8 mouse cellular contexts compared by ENCODE assay signal in genomic region chr12:98737801-98738350, GRCm38 (mm10). TPM values are rescaled to one million over a fixed set of nuclear protein-coding genes. Genes with fewer than 3 reads are reported as not detected.
DNase-seq lines count a peak whose midpoint lies in the region; ATAC-seq and TF ChIP-seq lines count a peak whose summit lies in the region.

No protein-coding gene starts in this region.

- DNase-seq in kidney, adult 2 months, result peak; percentile 23
- DNase-seq in kidney, adult 9 months, result no peak
- DNase-seq in embryonic facial prominence, embryonic 14.5 days (ENCODE audit: low spot score), result peak; percentile 48
- DNase-seq in hindbrain, postnatal 0 days (ENCODE audit: low spot score), result no peak
- no peak for DNase-seq in thymus, postnatal 25 days
- DNase-seq in right cerebral cortex, adult 18-20 months, result no peak
- no peak for DNase-seq in urinary bladder, postnatal 14 days (ENCODE audit: low spot score)

- peak overlapping the region; percentile 95 for H3K9ac ChIP-seq in embryonic facial prominence, embryonic 14.5 days (ENCODE audit: low read depth, low read length)
- peak overlapping the region; percentile 76; the same call in 1 of the 2 replicates for H3K9ac ChIP-seq in hindbrain, postnatal 0 days (replicated peaks; ENCODE audit: low read length)
- H3K9ac ChIP-seq in midbrain, embryonic 12.5 days (replicated peaks), result peak overlapping the region; percentile 88

- H3K9me3 ChIP-seq in embryonic facial prominence, embryonic 14.5 days (ENCODE audit: control insufficient read depth, low read length), result no peaks in the 10 kb centered on the region
- no peaks in the 10 kb centered on the region for H3K9me3 ChIP-seq in hindbrain, postnatal 0 days (ENCODE audit: low read length)
- no peaks in the 10 kb centered on the region for H3K9me3 ChIP-seq in midbrain, embryonic 12.5 days

- no peak for TF ChIP-seq CTCF in kidney, adult 2 months (conservative IDR thresholded peaks at IDR 0.05; ENCODE audit: insufficient read depth, insufficient read length, low read depth, low read length)
- TF ChIP-seq CTCF in hindbrain, postnatal 0 days (IDR thresholded peaks at IDR 0.05; ENCODE audit: low read depth), result no peak

- no peaks in the 10 kb centered on the region for H3K36me3 ChIP-seq in kidney, adult 2 months (ENCODE audit: control insufficient read depth, insufficient read depth, low read length)
- no peaks in the 10 kb centered on the region for H3K36me3 ChIP-seq in embryonic facial prominence, embryonic 14.5 days (ENCODE audit: control insufficient read depth, insufficient read depth, low read length)
- no peaks in the 10 kb centered on the region for H3K36me3 ChIP-seq in hindbrain, postnatal 0 days (ENCODE audit: insufficient read depth, low read length)
- H3K36me3 ChIP-seq in midbrain, embryonic 12.5 days, result no peaks in the 10 kb centered on the region

- 11% methylated on average over 7 of the region's 7 CpGs for WGBS in kidney, adult 2 months
- WGBS in embryonic facial prominence, embryonic 14.5 days, result 16% methylated on average over 7 of the region's 7 CpGs
- WGBS in hindbrain, postnatal 0 days, result 12% methylated on average over 7 of the region's 7 CpGs
- 13% methylated on average over 7 of the region's 7 CpGs for WGBS in midbrain, embryonic 12.5 days

- peak overlapping the region; percentile 89 for H3K4me2 ChIP-seq in embryonic facial prominence, embryonic 14.5 days (ENCODE audit: low read depth, low read length)
- peak overlapping the region; percentile 96 for H3K4me2 ChIP-seq in hindbrain, postnatal 0 days (ENCODE audit: low read depth, low read length)
- H3K4me2 ChIP-seq in midbrain, embryonic 12.5 days (replicated peaks), result peak overlapping the region; percentile 77

- peaks cover 11% of the 10 kb centered on the region; the same call in 1 of the 2 replicates for H3K4me1 ChIP-seq in kidney, adult 2 months (ENCODE audit: control insufficient read depth, insufficient read depth, low read length)
- H3K4me1 ChIP-seq in embryonic facial prominence, embryonic 14.5 days (ENCODE audit: control insufficient read depth, insufficient read depth, low read length), result peaks cover 9% of the 10 kb centered on the region; the same call in 1 of the 2 replicates
- H3K4me1 ChIP-seq in hindbrain, postnatal 0 days (ENCODE audit: insufficient read depth, low read length), result peaks cover 22% of the 10 kb centered on the region; the same call in 1 of the 2 replicates
- H3K4me1 ChIP-seq in midbrain, embryonic 12.5 days, result peaks cover 30% of the 10 kb centered on the region

- H3K27me3 ChIP-seq in kidney, adult 2 months (replicated peaks; ENCODE audit: control insufficient read depth, insufficient read depth, low read length), result no peaks in the 10 kb centered on the region
- no peaks in the 10 kb centered on the region; the same call in 1 of the 2 replicates for H3K27me3 ChIP-seq in embryonic facial prominence, embryonic 14.5 days (replicated peaks; ENCODE audit: control insufficient read depth, insufficient read depth, low read length)
- no peaks in the 10 kb centered on the region for H3K27me3 ChIP-seq in hindbrain, postnatal 0 days (ENCODE audit: insufficient read depth, low read length)
- H3K27me3 ChIP-seq in midbrain, embryonic 12.5 days, result peaks cover 10% of the 10 kb centered on the region

- TF ChIP-seq POLR2A in kidney, adult 2 months (IDR thresholded peaks at IDR 0.05; ENCODE audit: low read depth, low read length), result no peak

- ATAC-seq in embryonic facial prominence, embryonic 14.5 days (ENCODE audit: low read depth), result peak; percentile 23; the same call in 1 of the 2 replicates
- ATAC-seq in hindbrain, postnatal 0 days, result no peak
- peak; percentile 45; the same call in 1 of the 2 replicates for ATAC-seq in midbrain, embryonic 12.5 days (ENCODE audit: low FRiP score, low read depth)

- peak overlapping the region; percentile 73 for H3K4me3 ChIP-seq in kidney, adult 2 months (ENCODE audit: insufficient read depth, low read depth, low read length)
- peak overlapping the region; percentile 80 for H3K4me3 ChIP-seq in embryonic facial prominence, embryonic 14.5 days (ENCODE audit: low read depth, low read length)
- H3K4me3 ChIP-seq in hindbrain, postnatal 0 days (ENCODE audit: low read length), result peak overlapping the region; percentile 82
- peak overlapping the region; percentile 92 for H3K4me3 ChIP-seq in midbrain, embryonic 12.5 days

- H3K27ac ChIP-seq in kidney, adult 2 months (ENCODE audit: insufficient read depth, low read depth, low read length), result peak overlapping the region; percentile 97
- H3K27ac ChIP-seq in embryonic facial prominence, embryonic 14.5 days (replicated peaks; ENCODE audit: low read depth, low read length), result peak overlapping the region; percentile 88; the same call in 1 of the 2 replicates
- H3K27ac ChIP-seq in hindbrain, postnatal 0 days, result no peak overlapping the region
- H3K27ac ChIP-seq in midbrain, embryonic 12.5 days (replicated peaks), result no peak overlapping the region

RNA-seq across cellular contexts. Expression of gene Ptpn21, which starts 0.7 kb away (rescaled TPM):
- 25.4 and 27.5 TPM in 2 replicates for polyA plus RNA-seq in kidney, adult 2 months (2012; rRNA removed)
- 11.4 and 11.7 TPM in 2 replicates for polyA plus RNA-seq in embryonic facial prominence, embryonic 14.5 days (2014; fragmentation: Nextera tagmentation; extraction: Ambion mirVana)
- 3.7 and 6.0 TPM in 2 replicates for total RNA-seq in hindbrain, postnatal 0 days (2014; rRNA removed)
- polyA plus RNA-seq in hindbrain, postnatal 0 days (2015; fragmentation: Nextera tagmentation; extraction: Ambion mirVana), result 2.5 and 2.7 TPM in 2 replicates
- polyA plus RNA-seq in midbrain, embryonic 12.5 days (2016; fragmentation: Nextera tagmentation; extraction: Ambion mirVana), result 9.3 and 9.8 TPM in 2 replicates

RNA-seq across cellular contexts. Expression of gene Zc3h14, which starts 8.9 kb away (rescaled TPM):
- 72.5 and 74.7 TPM in 2 replicates for polyA plus RNA-seq in kidney, adult 2 months (2012; rRNA removed)
- polyA plus RNA-seq in embryonic facial prominence, embryonic 14.5 days (2014; fragmentation: Nextera tagmentation; extraction: Ambion mirVana), result 113 and 128 TPM in 2 replicates
- total RNA-seq in hindbrain, postnatal 0 days (2014; rRNA removed), result 84.1 and 102 TPM in 2 replicates
- 100.0 and 101 TPM in 2 replicates for polyA plus RNA-seq in hindbrain, postnatal 0 days (2015; fragmentation: Nextera tagmentation; extraction: Ambion mirVana)
- 157 and 161 TPM in 2 replicates for polyA plus RNA-seq in midbrain, embryonic 12.5 days (2016; fragmentation: Nextera tagmentation; extraction: Ambion mirVana)

Comparison
In these comparisons a context has a peak if more than half of its experiments do, and no peak if none do; other contexts are left out.
1. DNase-seq: peak in kidney, adult 2 months (single experiment) and embryonic facial prominence, embryonic 14.5 days (single experiment); none in kidney, adult 9 months (single experiment), hindbrain, postnatal 0 days (single experiment), thymus, postnatal 25 days (single experiment), right cerebral cortex, adult 18-20 months (single experiment) and urinary bladder, postnatal 14 days (single experiment).
2. H3K27ac ChIP-seq: peak in kidney, adult 2 months (single experiment) and embryonic facial prominence, embryonic 14.5 days (single experiment); none in hindbrain, postnatal 0 days (single experiment) and midbrain, embryonic 12.5 days (single experiment).
3. Peak in every context shown above with its lines, with median percentiles within 50 percentile points of each other: H3K4me3 ChIP-seq, H3K4me2 ChIP-seq and H3K9ac ChIP-seq.